Mouse (Mus musculus): ENCODE results near the gene Pde1b. TPM values are rescaled to one million over a fixed set of nuclear protein-coding genes. Genes with fewer than 3 reads are reported as not detected.

Pde1b gene
- total RNA-seq, 1 experiment = 12.0 TPM

- H3K4me3 ChIP-seq (ENCODE audit: insufficient read depth in 1 of 2, low read depth in 1 of 2, low read length in 2 of 2, poor library complexity in 1 of 2, severe bottlenecking in 1 of 2) = no peak overlapping the region
Measured at GRCm38 (mm10) chr15:103486658-103487057, 16.2 kb upstream of the Pde1b start.

GRCm38 (mm10) chr15:103488336-103488735 lies 14.5 kb upstream of the Pde1b start:
- no peaks in the 10 kb centered on the region for H3K9me3 ChIP-seq (ENCODE audit: control insufficient read depth, insufficient read depth, low read depth, low read length)
- no peak overlapping the region for H3K27ac ChIP-seq (ENCODE audit: insufficient read depth, low read depth, low read length, poor library complexity, severe bottlenecking)
- TF ChIP-seq ZNF384 (IDR thresholded peaks at IDR 0.05; ENCODE audit: low read depth, low read length) (no peak), CHD2 (IDR thresholded peaks at IDR 0.05; ENCODE audit: low read depth, low read length) (no peak), HCFC1 (IDR thresholded peaks at IDR 0.05; ENCODE audit: borderline replicate concordance, insufficient read depth, low read length) (no peak)
- DNase-seq (ENCODE audit: low read depth, low spot score) = no peak
- in situ Hi-C loops (cut with MboI; ENCODE audit: low sequenced_read_pairs in 2 of 2, unreplicated experiment in 2 of 2) = no loop called here
- H3K4me1 ChIP-seq (ENCODE audit: control insufficient read depth in 2 of 2, insufficient read depth in 2 of 2, low read length in 2 of 2, poor library complexity in 1 of 2) = no peaks in the 10 kb centered on the region
- H3K36me3 ChIP-seq (ENCODE audit: control insufficient read depth, insufficient read depth, low read length, poor library complexity, severe bottlenecking) = no peaks in the 10 kb centered on the region
- no peak overlapping the region for H3K9ac ChIP-seq (ENCODE audit: insufficient read depth, low read depth, low read length, poor library complexity, severe bottlenecking)
- no peak overlapping the region for H3K4me3 ChIP-seq (ENCODE audit: insufficient read depth in 1 of 2, low read depth in 1 of 2, low read length in 2 of 2, poor library complexity in 1 of 2, severe bottlenecking in 1 of 2)

More at GRCm38 (mm10) chr15:103486658-103487057, 16.2 kb upstream of the Pde1b start:
- Histone ChIP-seq H3K9ac (ENCODE audit: insufficient read depth, low read depth, low read length, poor library complexity, severe bottlenecking) (no peak overlapping the region), H3K9me3 (ENCODE audit: control insufficient read depth, insufficient read depth, low read depth, low read length) (no peaks in the 10 kb centered on the region), H3K4me1 (ENCODE audit: control insufficient read depth in 2 of 2, insufficient read depth in 2 of 2, low read length in 2 of 2, poor library complexity in 1 of 2) (no peaks in the 10 kb centered on the region), H3K36me3 (ENCODE audit: control insufficient read depth, insufficient read depth, low read length, poor library complexity, severe bottlenecking) (no peaks in the 10 kb centered on the region), H3K27ac (ENCODE audit: insufficient read depth, low read depth, low read length, poor library complexity, severe bottlenecking) (no peak overlapping the region)
- in situ Hi-C loops (cut with MboI; ENCODE audit: low sequenced_read_pairs in 2 of 2, unreplicated experiment in 2 of 2) = no loop called here
- no peak for TF ChIP-seq CHD2 (IDR thresholded peaks at IDR 0.05; ENCODE audit: low read depth, low read length)
- no peak for TF ChIP-seq ZC3H11A (IDR thresholded peaks at IDR 0.05; ENCODE audit: borderline replicate concordance, low read depth, low read length)
- no peak for TF ChIP-seq HCFC1 (IDR thresholded peaks at IDR 0.05; ENCODE audit: borderline replicate concordance, insufficient read depth, low read length)
- no peak for TF ChIP-seq MAFK (IDR thresholded peaks at IDR 0.05; ENCODE audit: insufficient read depth, low read depth, low read length)
- no peak for TF ChIP-seq ZNF384 (IDR thresholded peaks at IDR 0.05; ENCODE audit: low read depth, low read length)
- DNase-seq (ENCODE audit: low read depth, low spot score) = no peak

GRCm38 (mm10) chr15:103496204-103497140 lies 6.4 kb upstream of the Pde1b start:
- H3K9me3 ChIP-seq (ENCODE audit: control insufficient read depth, insufficient read depth, low read depth, low read length) = no peaks in the 10 kb centered on the region
- H3K4me1 ChIP-seq (ENCODE audit: control insufficient read depth in 2 of 2, insufficient read depth in 2 of 2, low read length in 2 of 2, poor library complexity in 1 of 2) = no peaks in the 10 kb centered on the region; a peak in 1 of 4 replicates
- H3K4me3 ChIP-seq (ENCODE audit: insufficient read depth in 1 of 2, low read depth in 1 of 2, low read length in 2 of 2, poor library complexity in 1 of 2, severe bottlenecking in 1 of 2) = no peak overlapping the region
- in situ Hi-C loops (cut with MboI; ENCODE audit: low sequenced_read_pairs in 2 of 2, unreplicated experiment in 2 of 2) = no loop called here
- no peak overlapping the region for H3K9ac ChIP-seq (ENCODE audit: insufficient read depth, low read depth, low read length, poor library complexity, severe bottlenecking)
- no peak for TF ChIP-seq MAFK (IDR thresholded peaks at IDR 0.05; ENCODE audit: insufficient read depth, low read depth, low read length)
- TF ChIP-seq HCFC1 (IDR thresholded peaks at IDR 0.05; ENCODE audit: borderline replicate concordance, insufficient read depth, low read length) = no peak
- no peak for TF ChIP-seq CHD2 (IDR thresholded peaks at IDR 0.05; ENCODE audit: low read depth, low read length)
- TF ChIP-seq ZNF384 (IDR thresholded peaks at IDR 0.05; ENCODE audit: low read depth, low read length) = no peak
- TF ChIP-seq ZC3H11A (IDR thresholded peaks at IDR 0.05; ENCODE audit: borderline replicate concordance, low read depth, low read length) = no peak
- H3K36me3 ChIP-seq (ENCODE audit: control insufficient read depth, insufficient read depth, low read length, poor library complexity, severe bottlenecking) = no peaks in the 10 kb centered on the region
- DNase-seq (ENCODE audit: low read depth, low spot score) = no peak
- H3K27ac ChIP-seq (ENCODE audit: insufficient read depth, low read depth, low read length, poor library complexity, severe bottlenecking) = no peak overlapping the region

- H3K4me1 ChIP-seq (ENCODE audit: control insufficient read depth in 2 of 2, insufficient read depth in 2 of 2, low read length in 2 of 2, poor library complexity in 1 of 2) = no peaks in the 10 kb centered on the region; a peak in 1 of 4 replicates
- no peak for DNase-seq (ENCODE audit: low read depth, low spot score)
- H3K9ac ChIP-seq (ENCODE audit: insufficient read depth, low read depth, low read length, poor library complexity, severe bottlenecking) = no peak overlapping the region
- no peaks in the 10 kb centered on the region for H3K9me3 ChIP-seq (ENCODE audit: control insufficient read depth, insufficient read depth, low read depth, low read length)
- TF ChIP-seq MAFK (IDR thresholded peaks at IDR 0.05; ENCODE audit: insufficient read depth, low read depth, low read length) = no peak
- TF ChIP-seq ZNF384 (IDR thresholded peaks at IDR 0.05; ENCODE audit: low read depth, low read length) = no peak
- TF ChIP-seq HCFC1 (IDR thresholded peaks at IDR 0.05; ENCODE audit: borderline replicate concordance, insufficient read depth, low read length) = no peak
- no peak for TF ChIP-seq ZC3H11A (IDR thresholded peaks at IDR 0.05; ENCODE audit: borderline replicate concordance, low read depth, low read length)
- no peak for TF ChIP-seq CHD2 (IDR thresholded peaks at IDR 0.05; ENCODE audit: low read depth, low read length)
- no peak overlapping the region for H3K4me3 ChIP-seq (ENCODE audit: insufficient read depth in 1 of 2, low read depth in 1 of 2, low read length in 2 of 2, poor library complexity in 1 of 2, severe bottlenecking in 1 of 2)
- no peaks in the 10 kb centered on the region for H3K36me3 ChIP-seq (ENCODE audit: control insufficient read depth, insufficient read depth, low read length, poor library complexity, severe bottlenecking)
- no peak overlapping the region for H3K27ac ChIP-seq (ENCODE audit: insufficient read depth, low read depth, low read length, poor library complexity, severe bottlenecking)
- in situ Hi-C loops (cut with MboI; ENCODE audit: low sequenced_read_pairs in 2 of 2, unreplicated experiment in 2 of 2) = no loop called here
Measured at GRCm38 (mm10) chr15:103498157-103498556, 4.7 kb upstream of the Pde1b start.

Measured in ES-E14 (cell line).